Mouse (Mus musculus) heart, postnatal 10 days (tissue): ENCODE data around the gene Epsti1. TPM values are rescaled to one million over a fixed set of nuclear protein-coding genes. Genes with fewer than 3 reads are reported as not detected.

Source experiments
- DNase-seq, 2 experiments: peaks; one replicate each; pipeline ENCODE4 v3.0.0; 2021
- intact Hi-C: fragments of 180-260 bp; cut with DNase I; formaldehyde crosslinking; loops from one replicate; pipeline ENCODE4 v1.15.1; 2025
- total RNA-seq, 2 experiments: library from RNA; stranded (reverse); gene quantifications; 2 replicates each; pipeline ENCODE4 v1.2.3; 2021

Gene Epsti1
- total RNA-seq, 2 experiments from 2014 or later: 0.47 to 0.53 TPM

DNA sequence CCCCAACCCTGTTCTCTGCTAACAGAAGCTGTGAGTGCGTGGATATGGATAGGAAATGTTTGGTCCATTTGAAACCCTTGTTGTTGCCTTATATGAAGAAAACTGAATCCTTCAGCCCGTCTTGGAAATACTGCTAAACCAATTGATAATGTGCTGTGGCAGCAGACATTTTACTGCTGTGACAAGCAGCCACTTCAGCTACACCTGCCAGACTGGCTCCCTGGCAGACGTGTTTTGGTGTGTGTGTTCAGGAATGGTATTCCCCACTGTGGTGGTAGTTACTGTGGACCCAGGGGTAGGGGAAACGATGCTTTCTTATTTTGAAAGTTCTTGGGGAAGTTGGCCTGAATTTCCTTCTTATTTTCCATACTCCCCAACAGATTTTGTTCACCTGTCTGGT lies 100.4 kb downstream of the Epsti1 start:
- intact Hi-C loops: no loop called here
- no peak for DNase-seq

GRCm38 (mm10) chr14:78008019-78008418 lies 104.0 kb downstream of the Epsti1 start:
- DNase-seq: no peak
- intact Hi-C loops: no loop called here

GRCm38 (mm10) chr14:78011808-78012207 lies 107.8 kb downstream of the Epsti1 start:
- intact Hi-C loops: no loop called here
- no peak for DNase-seq

DNA sequence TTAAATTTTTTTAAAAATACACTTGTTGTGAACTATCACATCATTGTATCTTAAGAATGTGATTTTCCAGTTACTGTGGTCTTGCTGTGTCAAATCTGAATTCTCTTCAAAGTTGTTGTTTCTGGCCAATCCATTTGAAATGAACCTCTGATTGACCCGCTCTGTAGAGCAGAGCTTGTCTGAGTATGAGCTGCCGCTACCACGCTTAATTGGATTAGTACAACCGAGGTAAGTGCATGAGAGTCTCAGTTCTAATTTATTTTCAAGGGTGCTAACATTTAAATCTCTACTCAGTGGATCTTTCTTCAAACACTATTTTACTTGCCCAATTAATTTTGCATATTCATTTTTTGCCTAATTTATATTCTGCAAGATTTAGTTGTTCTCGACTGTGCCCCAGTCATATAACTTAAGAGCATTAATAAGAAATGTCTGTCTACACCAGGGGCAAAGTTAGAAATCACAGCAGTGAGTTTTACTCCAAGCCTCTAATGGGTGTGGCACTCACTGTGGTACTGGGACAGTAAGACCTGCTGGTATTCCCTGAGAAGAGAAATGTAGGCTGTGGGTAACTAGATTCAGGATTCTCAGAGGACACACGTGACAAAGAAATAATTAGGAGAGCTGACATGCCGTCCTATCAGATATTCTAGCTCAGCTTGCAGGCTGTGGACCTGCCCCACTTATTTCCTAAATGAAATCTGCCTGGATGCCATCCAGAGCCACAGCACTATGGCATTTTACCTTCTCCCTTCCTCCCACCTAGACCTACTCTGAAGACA lies 111.7 kb downstream of the Epsti1 start:
- intact Hi-C loops: no loop called here
- DNase-seq: no peak

DNA sequence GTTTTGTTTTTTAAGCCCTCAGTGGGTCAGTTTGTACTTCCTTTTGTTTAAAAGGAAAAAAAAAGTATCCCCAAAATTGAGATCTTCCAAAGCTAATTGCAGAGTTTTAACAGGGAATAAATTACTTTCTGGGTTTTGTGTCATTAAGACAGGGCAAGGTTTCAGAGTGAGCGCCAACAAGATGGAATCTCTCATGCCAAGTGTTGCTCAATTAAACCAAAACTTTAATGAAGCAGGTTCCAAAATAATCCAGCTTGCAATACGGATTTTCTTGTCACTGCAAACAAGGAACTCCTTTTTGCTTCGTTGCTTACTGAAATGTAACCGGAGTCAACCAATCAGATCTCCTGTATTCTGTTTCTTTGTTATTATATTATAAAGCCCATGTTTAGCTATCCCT lies 112.4 kb downstream of the Epsti1 start:
- intact Hi-C loops: no loop called here
- no peak for DNase-seq

GRCm38 (mm10) chr14:78019935-78020334 lies 115.9 kb downstream of the Epsti1 start:
- DNase-seq: no peak
- intact Hi-C loops: no loop called here

GRCm38 (mm10) chr14:78038876-78039275 lies 134.8 kb downstream of the Epsti1 start:
- DNase-seq: no peak
- intact Hi-C loops: no loop called here

- no peak for DNase-seq
- intact Hi-C loops: no loop called here
Observed at GRCm38 (mm10) chr14:78040643-78041042, 136.6 kb downstream of the Epsti1 start.

- DNase-seq: peak in 1 of 2 experiments; percentile 1
- intact Hi-C loops: no loop called here
Observed at GRCm38 (mm10) chr14:78041886-78042526, 138.0 kb downstream of the Epsti1 start.

DNA sequence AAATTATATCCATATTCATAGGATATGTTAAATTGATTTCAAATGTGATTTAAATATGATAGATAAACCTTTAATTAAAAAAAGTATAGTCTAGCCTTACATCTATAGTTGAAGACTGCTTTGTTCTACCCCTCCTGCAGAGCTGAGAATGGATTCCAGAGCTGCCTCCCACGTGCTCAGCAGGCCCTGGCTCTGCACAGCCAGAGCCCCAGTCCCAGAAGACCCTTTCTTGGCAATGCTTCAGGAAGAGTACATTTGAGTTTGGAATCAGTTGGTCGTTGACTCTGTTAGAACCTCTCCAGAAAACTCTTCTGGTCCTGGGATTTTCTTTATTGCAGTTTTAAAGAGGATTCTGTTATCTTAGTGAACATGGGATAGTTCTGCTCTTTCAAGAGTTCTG lies 139.0 kb downstream of the Epsti1 start:
- intact Hi-C loops: no loop called here
- DNase-seq: no peak

- no peak for DNase-seq
- intact Hi-C loops: no loop called here
Observed at GRCm38 (mm10) chr14:78048258-78048657, 144.2 kb downstream of the Epsti1 start.

- intact Hi-C loops: no loop called here
- no peak for DNase-seq
Observed at GRCm38 (mm10) chr14:78048674-78049073, 144.6 kb downstream of the Epsti1 start.

Other genes with a start within 250 kb of the Epsti1 start
- gene Dnajc15, start 29.1 kb upstream of the Epsti1 start, total RNA-seq: 100 to 1,000 TPM; 229 to 247 TPM
- gene Fam216b, start 184.8 kb downstream of the Epsti1 start, total RNA-seq: under 1 TPM in 1 of 2 experiments, not detected in 1; 0.50 TPM